9 mouse cellular contexts compared by ENCODE assay signal in the genomic region with DNA sequence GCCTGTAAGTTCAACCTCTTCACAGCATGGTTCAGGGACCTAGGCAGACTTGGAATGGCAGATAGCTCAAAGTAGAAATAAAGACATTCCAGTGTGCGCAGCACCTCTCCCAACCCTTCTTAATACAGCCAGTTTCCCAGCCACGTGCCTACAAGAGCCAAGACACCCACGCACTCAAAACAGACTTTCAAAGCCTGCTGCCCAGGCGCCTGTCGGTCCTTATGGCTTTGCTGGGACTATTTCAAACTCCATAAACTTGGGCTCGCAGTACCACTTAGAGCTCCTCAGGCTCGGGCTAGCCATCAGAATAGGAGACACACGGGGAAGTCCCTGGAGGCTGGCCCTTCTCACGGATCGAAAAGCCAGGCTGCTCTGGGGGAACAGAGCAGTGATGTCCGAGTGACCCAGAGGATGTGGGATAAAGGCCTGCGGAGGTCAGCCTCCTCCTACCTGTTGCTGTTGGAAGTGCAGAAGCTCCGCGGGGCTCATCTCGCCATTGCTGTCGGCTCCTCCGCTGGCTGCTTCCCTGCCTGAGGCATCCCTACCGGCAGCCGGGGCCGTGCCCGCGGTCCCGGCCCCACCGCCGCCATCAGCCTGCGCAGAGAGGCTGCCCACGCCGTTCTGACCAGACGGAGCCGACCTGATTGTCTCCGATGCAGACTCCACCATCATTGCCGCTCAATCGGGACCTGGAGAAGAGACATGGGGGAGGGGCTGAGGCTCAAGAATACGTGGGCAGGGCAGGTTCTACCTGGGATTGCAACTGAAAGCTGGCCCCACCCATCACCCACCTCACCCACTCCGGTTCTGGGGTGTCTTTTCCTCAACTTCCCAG. TPM values are rescaled to one million over a fixed set of nuclear protein-coding genes. Genes with fewer than 3 reads are reported as not detected.
DNase-seq lines count a peak whose midpoint lies in the region; ATAC-seq and TF ChIP-seq lines count a peak whose summit lies in the region.
"Had no signal": no experiment of that assay in that cellular context is flagged by ENCODE, and none has a peak within 500 bp of the region (broad histone marks: within the 10 kb centered on the region; RNA-seq: fewer than 3 reads in every experiment).

No protein-coding gene starts in this region.

- in situ Hi-C loops in ES-E14 (cut with MboI; ENCODE audit: low sequenced_read_pairs in 2 of 2, unreplicated experiment in 2 of 2), result no loop called here

- peaks cover 26% of the 10 kb centered on the region for H3K4me1 ChIP-seq in heart, embryonic 11.5 days (ENCODE audit: control insufficient read depth, insufficient read depth, low read length)
- H3K4me1 ChIP-seq in ES-E14 (ENCODE audit: control insufficient read depth in 2 of 2, insufficient read depth in 2 of 2, low read length in 2 of 2, poor library complexity in 1 of 2), result peaks cover 9 to 36% of the 10 kb centered on the region in 2 experiments; a peak in 3 of 4 replicates
- H3K4me1 ChIP-seq in forebrain, embryonic 16.5 days (replicated peaks; ENCODE audit: control insufficient read depth, insufficient read depth, low read length), result peaks cover 29% of the 10 kb centered on the region
- peaks cover 99% of the 10 kb centered on the region for H3K4me1 ChIP-seq in midbrain, embryonic 10.5 days

- DNase-seq in heart, adult 11 months, result no peak
- DNase-seq in ES-E14 (ENCODE audit: low read depth, low spot score), result no peak
- no peak for DNase-seq in midbrain, embryonic 10.5 days (ENCODE audit: low spot score)
- DNase-seq in frontal cortex, postnatal 14 days (ENCODE audit: low spot score in 2 of 2), result no peak
- DNase-seq in adrenal gland, adult 2 months, result no peak

- H3K27me3 ChIP-seq in heart, embryonic 11.5 days (ENCODE audit: control insufficient read depth, insufficient read depth, low read length), result no peaks in the 10 kb centered on the region
- peaks cover 2% of the 10 kb centered on the region; the same call in 1 of the 2 replicates for H3K27me3 ChIP-seq in forebrain, embryonic 16.5 days (replicated peaks; ENCODE audit: control insufficient read depth, insufficient read depth, low read length)
- H3K27me3 ChIP-seq in midbrain, embryonic 10.5 days (ENCODE audit: low read depth, poor library complexity, severe bottlenecking), result peaks cover 14% of the 10 kb centered on the region
- H3K27me3 ChIP-seq: lung, embryonic 15.5 days had no signal

- peak overlapping the region; percentile 46 for H3K4me2 ChIP-seq in heart, embryonic 11.5 days
- peak overlapping the region; percentile 11 for H3K4me2 ChIP-seq in forebrain, embryonic 16.5 days (ENCODE audit: low read length)
- H3K4me2 ChIP-seq: lung, embryonic 15.5 days had no signal

- peaks cover 6% of the 10 kb centered on the region; the same call in 1 of the 2 replicates for H3K36me3 ChIP-seq in heart, embryonic 11.5 days (ENCODE audit: control insufficient read depth, insufficient read depth, low read length)
- H3K36me3 ChIP-seq in ES-E14 (ENCODE audit: control insufficient read depth, insufficient read depth, low read length, poor library complexity, severe bottlenecking), result peaks cover 26% of the 10 kb centered on the region
- H3K36me3 ChIP-seq in forebrain, embryonic 16.5 days (ENCODE audit: control insufficient read depth, insufficient read depth), result no peaks in the 10 kb centered on the region
- peaks cover 50% of the 10 kb centered on the region for H3K36me3 ChIP-seq in midbrain, embryonic 10.5 days

- no peaks in the 10 kb centered on the region for H3K9me3 ChIP-seq in heart, embryonic 11.5 days (replicated peaks; ENCODE audit: control insufficient read depth, low read length)
- H3K9me3 ChIP-seq in ES-E14 (ENCODE audit: control insufficient read depth, insufficient read depth, low read depth, low read length), result no peaks in the 10 kb centered on the region
- H3K9me3 ChIP-seq in forebrain, embryonic 16.5 days (ENCODE audit: control insufficient read depth, low read length), result no peaks in the 10 kb centered on the region
- no peaks in the 10 kb centered on the region for H3K9me3 ChIP-seq in midbrain, embryonic 10.5 days (replicated peaks)
- H3K9me3 ChIP-seq: lung, embryonic 15.5 days had no signal

- no peak overlapping the region for H3K27ac ChIP-seq in heart, embryonic 11.5 days (ENCODE audit: low read depth, low read length)
- no peak overlapping the region for H3K27ac ChIP-seq in ES-E14 (ENCODE audit: insufficient read depth, low read depth, low read length, poor library complexity, severe bottlenecking)
- no peak overlapping the region for H3K27ac ChIP-seq in forebrain, embryonic 16.5 days (ENCODE audit: low read length)
- peak overlapping the region; percentile 74 for H3K27ac ChIP-seq in midbrain, embryonic 10.5 days (replicated peaks)
- H3K27ac ChIP-seq: lung, embryonic 15.5 days had no signal

- 41% methylated on average over 31 of the region's 35 CpGs for WGBS in heart, embryonic 11.5 days (ENCODE audit: insufficient replicate concordance)
- 27% methylated on average over 35 of the region's 35 CpGs for WGBS in forebrain, embryonic 16.5 days
- WGBS in midbrain, embryonic 10.5 days, result 26% methylated on average over 35 of the region's 35 CpGs

- ATAC-seq in heart, embryonic 11.5 days (replicated peaks; ENCODE audit: insufficient number of reproducible peaks, low FRiP score, low TSS enrichment), result no peak
- ATAC-seq in forebrain, embryonic 16.5 days, result no peak
- no peak for ATAC-seq in cerebellum, adult (ENCODE audit: insufficient number of reproducible peaks, low FRiP score, low TSS enrichment)

- H3K4me3 ChIP-seq in heart, embryonic 11.5 days (ENCODE audit: low read depth, low read length), result no peak overlapping the region
- peak overlapping the region; percentile 35 to 59; a peak in 3 of 4 replicates for H3K4me3 ChIP-seq in ES-E14 (ENCODE audit: insufficient read depth in 1 of 2, low read depth in 1 of 2, low read length in 2 of 2, poor library complexity in 1 of 2, severe bottlenecking in 1 of 2)
- H3K4me3 ChIP-seq in forebrain, embryonic 16.5 days (replicated peaks; ENCODE audit: low read length), result 0 out of 2 replicates have a peak overlapping the region, but pooled peaks have one; percentile 14
- peak overlapping the region; percentile 33 for H3K4me3 ChIP-seq in midbrain, embryonic 10.5 days
- H3K4me3 ChIP-seq: lung, embryonic 15.5 days had no signal

- no peak overlapping the region for H3K9ac ChIP-seq in heart, embryonic 11.5 days (ENCODE audit: low read depth, low read length)
- peak overlapping the region; percentile 62; the same call in 1 of the 2 replicates for H3K9ac ChIP-seq in ES-E14 (ENCODE audit: insufficient read depth, low read depth, low read length, poor library complexity, severe bottlenecking)
- H3K9ac ChIP-seq in forebrain, embryonic 16.5 days (replicated peaks; ENCODE audit: low read depth, low read length), result 0 out of 2 replicates have a peak overlapping the region, but pooled peaks have one; percentile 11
- H3K9ac ChIP-seq: lung, embryonic 15.5 days had no signal

TF ChIP-seq in ES-E14, 5 proteins besides CTCF, POLR2A, EP300 and RAD21:
- TF ChIP-seq ZNF384 (IDR thresholded peaks at IDR 0.05; ENCODE audit: low read depth, low read length) (no peak), CHD2 (IDR thresholded peaks at IDR 0.05; ENCODE audit: low read depth, low read length) (no peak), MAFK (IDR thresholded peaks at IDR 0.05; ENCODE audit: insufficient read depth, low read depth, low read length) (no peak), ZC3H11A (IDR thresholded peaks at IDR 0.05; ENCODE audit: borderline replicate concordance, low read depth, low read length) (no peak), HCFC1 (IDR thresholded peaks at IDR 0.05; ENCODE audit: borderline replicate concordance, insufficient read depth, low read length) (no peak)

RNA-seq across cellular contexts. Expression of a gene that starts 20.4 kb away (rescaled TPM):
- 15.6 and 21.1 TPM in 2 replicates for polyA plus RNA-seq in heart, embryonic 11.5 days (2014; fragmentation: Nextera tagmentation; extraction: Ambion mirVana)
- 25.2 and 42.4 TPM in 2 replicates for total RNA-seq in ES-E14 (2012; rRNA removed)
- 29.1 and 29.6 TPM in 2 replicates for polyA plus RNA-seq in forebrain, embryonic 16.5 days (2015; fragmentation: Nextera tagmentation; extraction: Ambion mirVana)
- 21.8 and 25.5 TPM in 2 replicates for polyA plus RNA-seq in midbrain, embryonic 10.5 days (2016; fragmentation: Nextera tagmentation; extraction: Ambion mirVana)
- 10 to 100 TPM; 21.8 to 25.3 TPM for total RNA-seq in adrenal gland, adult 2 months (2021)
- 61.2 and 76.5 TPM in 2 replicates for polyA plus RNA-seq in adrenal gland, adult 2 months (2012; rRNA removed)
